In genomic region chr7:88130488-88130849, GRCm38 (mm10) we compare ENCODE assay signal across 8 mouse cellular contexts.
A peak's percentile ranks its signal among the peaks of the same experiment; 100 is the strongest.
DNase-seq lines count a peak whose midpoint lies in the region; ATAC-seq and TF ChIP-seq lines count a peak whose summit lies in the region.

No protein-coding gene starts in this region.

- intact Hi-C loops in heart, postnatal 36 days (cut with DNase I): no loop called here

- DNase-seq in heart, postnatal 36 days: no peak
- no peak for DNase-seq in ES-E14 (ENCODE audit: low read depth, low spot score)
- DNase-seq in hindbrain, embryonic 11.5 days (ENCODE audit: low spot score): no peak
- no peak for DNase-seq in cerebellum, postnatal 4 days (ENCODE audit: low spot score in 2 of 2)
- DNase-seq in cerebellum, adult 8-10 months: no peak
- no peak for DNase-seq in urinary bladder, postnatal 4 days (ENCODE audit: low spot score in 2 of 2)

- H3K9ac ChIP-seq in heart, embryonic 13.5 days: peak overlapping the region; percentile 58
- 0 out of 2 replicates have a peak overlapping the region, but pooled peaks have one; percentile 15 for H3K9ac ChIP-seq in ES-E14 (ENCODE audit: insufficient read depth, low read depth, low read length, poor library complexity, severe bottlenecking)
- peak overlapping the region; percentile 53 for H3K9ac ChIP-seq in hindbrain, embryonic 11.5 days (ENCODE audit: low read depth, low read length)

- H3K9me3 ChIP-seq in heart, embryonic 13.5 days: no peaks in the 10 kb centered on the region
- H3K9me3 ChIP-seq in ES-E14 (ENCODE audit: control insufficient read depth, insufficient read depth, low read depth, low read length): no peaks in the 10 kb centered on the region
- H3K9me3 ChIP-seq in hindbrain, embryonic 11.5 days (ENCODE audit: control insufficient read depth, low read length): no peaks in the 10 kb centered on the region

- peak overlapping the region; percentile 49 for H3K4me3 ChIP-seq in heart, embryonic 13.5 days
- peak overlapping the region; percentile 53 to 57; a peak in 3 of 4 replicates for H3K4me3 ChIP-seq in ES-E14 (ENCODE audit: insufficient read depth in 1 of 2, low read depth in 1 of 2, low read length in 2 of 2, poor library complexity in 1 of 2, severe bottlenecking in 1 of 2)
- H3K4me3 ChIP-seq in hindbrain, embryonic 11.5 days (ENCODE audit: low read depth, low read length): peak overlapping the region; percentile 36

- ATAC-seq in heart, embryonic 13.5 days (ENCODE audit: extremely low read depth, insufficient number of reproducible peaks, low FRiP score, low TSS enrichment): no peak
- peak; percentile 76; the same call in 1 of the 2 replicates for ATAC-seq in hindbrain, embryonic 11.5 days (ENCODE audit: low FRiP score)
- 0 out of 2 replicates have a peak, but pooled peaks have one; percentile 3 for ATAC-seq in megakaryocyte progenitor cell, adult 5-6 weeks (replicated peaks; ENCODE audit: poor library complexity)

- no peaks in the 10 kb centered on the region for H3K36me3 ChIP-seq in heart, embryonic 13.5 days
- H3K36me3 ChIP-seq in ES-E14 (ENCODE audit: control insufficient read depth, insufficient read depth, low read length, poor library complexity, severe bottlenecking): no peaks in the 10 kb centered on the region
- no peaks in the 10 kb centered on the region for H3K36me3 ChIP-seq in hindbrain, embryonic 11.5 days (ENCODE audit: control insufficient read depth, insufficient read depth, low read length)

- WGBS in heart, embryonic 13.5 days: 20% methylated on average over 22 of the region's 22 CpGs
- WGBS in hindbrain, embryonic 11.5 days: 27% methylated on average over 22 of the region's 22 CpGs

- H3K4me1 ChIP-seq in heart, embryonic 13.5 days: peaks cover 8% of the 10 kb centered on the region
- 0 out of 4 replicates have a peak, but pooled peaks cover 0 to 2% of the 10 kb centered on the region in 2 experiments for H3K4me1 ChIP-seq in ES-E14 (ENCODE audit: control insufficient read depth in 2 of 2, insufficient read depth in 2 of 2, low read length in 2 of 2, poor library complexity in 1 of 2)
- no peaks in the 10 kb centered on the region for H3K4me1 ChIP-seq in hindbrain, embryonic 11.5 days (replicated peaks; ENCODE audit: control insufficient read depth, insufficient read depth, low read length)

- H3K4me2 ChIP-seq in heart, embryonic 13.5 days: peak overlapping the region; percentile 77
- peak overlapping the region; percentile 67 for H3K4me2 ChIP-seq in hindbrain, embryonic 11.5 days (replicated peaks; ENCODE audit: low read depth, low read length)

- H3K27me3 ChIP-seq in heart, embryonic 13.5 days (replicated peaks): peaks cover 32% of the 10 kb centered on the region
- H3K27me3 ChIP-seq in hindbrain, embryonic 11.5 days (ENCODE audit: control insufficient read depth, insufficient read depth, low read length): no peaks in the 10 kb centered on the region; the same call in 1 of the 2 replicates

- no peak overlapping the region for H3K27ac ChIP-seq in heart, embryonic 13.5 days (replicated peaks)
- no peak overlapping the region for H3K27ac ChIP-seq in ES-E14 (ENCODE audit: insufficient read depth, low read depth, low read length, poor library complexity, severe bottlenecking)
- no peak overlapping the region for H3K27ac ChIP-seq in hindbrain, embryonic 11.5 days (ENCODE audit: low read depth, low read length)

- in situ Hi-C loops in ES-E14 (cut with MboI; ENCODE audit: low sequenced_read_pairs in 2 of 2, unreplicated experiment in 2 of 2): no loop called here

TF ChIP-seq in ES-E14, 5 proteins besides CTCF, POLR2A, EP300 and RAD21:
- no peak for TF ChIP-seq CHD2 (IDR thresholded peaks at IDR 0.05; ENCODE audit: low read depth, low read length)
- no peak for TF ChIP-seq ZC3H11A (IDR thresholded peaks at IDR 0.05; ENCODE audit: borderline replicate concordance, low read depth, low read length)
- TF ChIP-seq HCFC1 (IDR thresholded peaks at IDR 0.05; ENCODE audit: borderline replicate concordance, insufficient read depth, low read length): no peak
- no peak for TF ChIP-seq MAFK (IDR thresholded peaks at IDR 0.05; ENCODE audit: insufficient read depth, low read depth, low read length)
- TF ChIP-seq ZNF384 (IDR thresholded peaks at IDR 0.05; ENCODE audit: low read depth, low read length): no peak
